Mouse (Mus musculus) hindbrain, embryonic 15.5 days (tissue): ENCODE results near the gene Cep41. TPM values are rescaled to one million over a fixed set of nuclear protein-coding genes. Genes with fewer than 3 reads are reported as not detected.

Experiments used
- ATAC-seq: fragments of 200-750 bp; cut with Nextera tagmentation; 2 replicates; pipeline ENCODE4 v1.8.0; 2017; ENCODE audit warnings: low read depth, moderate number of reproducible peaks, moderate TSS enrichment; ENCODE audit not compliant: low FRiP score
- H3K27ac ChIP-seq: fragments of 300-500 bp; sonication (generic); replicated peaks from 2 replicates; pipeline ENCODE4 v1.5.1; 2015; ENCODE audit warnings: mild to moderate bottlenecking, inconsistent platforms
- H3K27me3 ChIP-seq: fragments of 300-500 bp; sonication (generic); 2 replicates; pipeline ENCODE4 v1.6.1; 2015; ENCODE audit warnings: control low read depth, inconsistent platforms
- H3K36me3 ChIP-seq: fragments of 300-500 bp; sonication (generic); 2 replicates; pipeline ENCODE4 v1.6.1; 2015; ENCODE audit warnings: control low read depth, inconsistent platforms
- H3K4me1 ChIP-seq: fragments of 300-500 bp; sonication (generic); replicated peaks from 2 replicates; pipeline ENCODE4 v1.6.1; 2015; ENCODE audit warnings: control low read depth, inconsistent platforms
- H3K4me2 ChIP-seq: fragments of 300-500 bp; sonication (generic); 2 replicates; pipeline ENCODE4 v1.6.1; 2015; ENCODE audit warnings: moderate library complexity, mild to moderate bottlenecking, inconsistent platforms
- H3K4me3 ChIP-seq: fragments of 300-500 bp; sonication (generic); 2 replicates; pipeline ENCODE4 v1.5.1; 2015; ENCODE audit warnings: mild to moderate bottlenecking, inconsistent platforms
- H3K9ac ChIP-seq: fragments of 300-500 bp; sonication (generic); 2 replicates; pipeline ENCODE4 v1.6.1; 2015; ENCODE audit warnings: inconsistent platforms
- H3K9me3 ChIP-seq: fragments of 300-500 bp; sonication (generic); 2 replicates; pipeline ENCODE4 v1.6.1; 2016; ENCODE audit warnings: control low read depth, inconsistent platforms
- WGBS: fragments of 180-500 bp; shearing (Covaris S2); methylation state at CpG from one replicate; pipeline ENCODE4 v1.1.7; 2015; 5-methylcytosine and 5-hydroxymethylcytosine counted together
- polyA plus RNA-seq: library from polyadenylated mRNA; unstranded; fragments of >200 nt; fragmentation: Nextera tagmentation; extraction: Ambion mirVana; gene quantifications from 2 replicates; pipeline ENCODE4 v1.2.1, GENCODE M21; 2015

Cep41 gene
- polyA plus RNA-seq, 1 experiment from 2014 or later: 12.7 TPM

DNA sequence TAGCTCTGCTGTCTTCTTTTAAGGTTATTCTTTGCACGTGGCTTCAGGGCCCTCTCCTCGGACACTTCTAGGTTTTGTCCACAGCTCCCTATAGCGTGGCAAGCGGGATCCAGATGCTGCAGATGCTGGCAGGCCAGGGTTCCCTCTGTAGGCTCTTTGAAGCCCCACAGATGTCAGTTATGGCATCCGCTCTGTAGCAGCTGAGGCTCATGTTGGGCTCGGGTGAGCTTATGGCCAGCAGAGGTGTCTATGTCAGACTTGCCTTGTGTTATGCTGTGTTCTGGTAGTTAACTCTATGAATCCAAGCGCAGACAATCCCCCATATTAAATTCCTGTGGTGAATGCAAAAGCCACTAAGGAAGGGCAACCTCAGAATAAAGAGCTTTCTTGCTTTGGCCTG, 13.1 kb downstream of the Cep41 start:
- H3K4me2 ChIP-seq: no peak overlapping the region
- H3K4me1 ChIP-seq: peaks cover 28% of the 10 kb centered on the region
- no peak overlapping the region for H3K4me3 ChIP-seq
- no peaks in the 10 kb centered on the region for H3K36me3 ChIP-seq
- H3K27me3 ChIP-seq: no peaks in the 10 kb centered on the region
- no peak overlapping the region for H3K27ac ChIP-seq
- 82% methylated on average over 7 of the region's 7 CpGs for WGBS
- no peak for ATAC-seq
- no peak overlapping the region for H3K9ac ChIP-seq
- no peaks in the 10 kb centered on the region for H3K9me3 ChIP-seq

DNA sequence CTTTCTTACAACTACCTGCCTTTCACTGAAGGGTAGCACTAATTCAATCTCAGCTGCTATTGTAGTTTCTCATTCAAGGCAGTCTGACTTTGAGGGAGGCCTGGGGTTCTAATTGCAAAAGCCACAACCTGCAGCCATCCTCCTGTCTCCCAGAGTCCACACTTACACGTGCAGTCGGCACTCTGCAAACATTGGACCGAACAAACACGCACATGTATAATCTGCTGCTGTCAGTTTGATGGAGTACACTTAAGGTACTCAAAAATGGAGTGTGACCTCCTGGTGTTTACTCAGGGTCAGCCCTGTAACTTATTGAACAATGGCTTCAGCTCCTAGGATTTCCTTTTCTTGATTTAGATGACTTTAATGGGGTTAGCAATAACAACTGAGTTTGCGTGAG, 14.0 kb downstream of the Cep41 start:
- H3K9me3 ChIP-seq: no peaks in the 10 kb centered on the region
- no peak overlapping the region for H3K9ac ChIP-seq
- H3K27me3 ChIP-seq: no peaks in the 10 kb centered on the region
- H3K4me1 ChIP-seq: peaks cover 37% of the 10 kb centered on the region
- no peak for ATAC-seq
- no peaks in the 10 kb centered on the region for H3K36me3 ChIP-seq
- H3K4me3 ChIP-seq: no peak overlapping the region
- H3K27ac ChIP-seq: 0 out of 2 replicates have a peak overlapping the region, but pooled peaks have one; percentile 32
- no peak overlapping the region for H3K4me2 ChIP-seq
- 58% methylated on average over 5 of the region's 5 CpGs for WGBS

DNA sequence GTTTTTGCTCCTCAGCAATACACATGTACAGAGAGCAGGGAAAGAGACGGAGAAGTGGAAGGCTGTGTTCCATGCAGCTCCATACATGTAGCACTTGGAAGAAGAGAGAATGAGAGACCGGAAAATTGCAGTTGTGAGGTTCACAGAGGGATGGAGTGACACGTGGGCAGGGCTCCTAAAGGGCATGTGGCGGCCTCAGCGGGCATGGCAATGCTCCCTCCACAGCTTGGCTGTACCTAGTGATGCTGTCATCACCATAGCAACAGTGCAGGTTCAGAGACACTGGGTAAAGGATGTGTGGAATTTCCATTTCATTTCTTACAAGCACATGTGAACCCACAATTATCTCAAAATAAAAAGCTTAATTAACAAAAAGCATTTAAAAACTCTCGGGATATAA, 15.1 kb downstream of the Cep41 start:
- Histone ChIP-seq H3K9me3 (no peaks in the 10 kb centered on the region), H3K4me3 (no peak overlapping the region), H3K27ac (peak overlapping the region; percentile 72), H3K36me3 (no peaks in the 10 kb centered on the region), H3K4me2 (0 out of 2 replicates have a peak overlapping the region, but pooled peaks have one; percentile 4), H3K27me3 (no peaks in the 10 kb centered on the region), H3K9ac (no peak overlapping the region), H3K4me1 (peaks cover 47% of the 10 kb centered on the region)
- peak; percentile 78 for ATAC-seq
- 18% methylated on average over 6 of the region's 6 CpGs for WGBS

DNA sequence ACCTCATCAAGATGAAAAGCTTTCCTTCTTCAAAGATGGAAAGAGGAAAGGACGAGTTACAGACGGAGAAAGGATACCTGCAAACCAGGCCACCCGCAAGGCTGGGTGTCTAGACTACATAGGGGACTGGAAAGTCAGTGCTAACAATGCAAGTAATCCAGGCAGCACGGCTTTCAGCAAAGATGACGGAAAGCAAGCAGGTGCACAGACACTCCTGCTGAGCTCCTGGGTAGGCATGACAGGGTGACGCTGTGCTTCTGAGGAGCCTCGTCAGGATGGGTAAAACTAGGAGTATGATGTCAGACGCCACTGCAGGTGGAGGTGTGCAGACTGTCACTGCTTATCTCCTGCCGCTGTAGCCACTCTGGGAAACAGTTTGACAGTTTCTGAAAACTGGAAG, 16.0 kb downstream of the Cep41 start:
- no peaks in the 10 kb centered on the region for H3K36me3 ChIP-seq
- no peak overlapping the region for H3K4me3 ChIP-seq
- no peak for ATAC-seq
- no peak overlapping the region for H3K9ac ChIP-seq
- peaks cover 42% of the 10 kb centered on the region for H3K4me1 ChIP-seq
- H3K27me3 ChIP-seq: no peaks in the 10 kb centered on the region
- no peak overlapping the region for H3K27ac ChIP-seq
- 70% methylated on average over 9 of the region's 9 CpGs for WGBS
- H3K4me2 ChIP-seq: no peak overlapping the region
- H3K9me3 ChIP-seq: no peaks in the 10 kb centered on the region

DNA sequence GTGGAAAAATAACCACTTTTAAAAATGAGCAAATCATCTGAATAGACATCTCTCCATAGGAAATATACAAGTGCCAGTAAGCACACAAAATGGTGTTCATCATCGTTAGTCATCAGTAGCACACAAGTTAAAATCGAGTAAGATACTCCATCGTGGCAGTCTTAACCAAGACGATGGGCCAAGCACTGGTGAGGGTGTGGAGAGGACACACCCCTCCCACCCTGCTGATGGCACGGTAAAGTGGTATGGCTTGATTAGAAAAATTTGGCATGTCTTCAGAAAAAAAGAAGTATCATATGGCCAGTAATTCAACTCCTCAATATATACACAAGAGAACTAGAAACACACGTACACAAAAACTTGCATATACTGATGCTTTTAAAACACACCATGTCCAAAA, 17.0 kb downstream of the Cep41 start:
- Histone ChIP-seq H3K4me3 (no peak overlapping the region), H3K9me3 (no peaks in the 10 kb centered on the region), H3K4me2 (no peak overlapping the region), H3K4me1 (peaks cover 39% of the 10 kb centered on the region), H3K27me3 (no peaks in the 10 kb centered on the region), H3K9ac (no peak overlapping the region), H3K36me3 (no peaks in the 10 kb centered on the region), H3K27ac (0 out of 2 replicates have a peak overlapping the region, but pooled peaks have one; percentile 94)
- no peak for ATAC-seq
- 84% methylated on average over 6 of the region's 6 CpGs for whole genome bisulfite sequencing

DNA sequence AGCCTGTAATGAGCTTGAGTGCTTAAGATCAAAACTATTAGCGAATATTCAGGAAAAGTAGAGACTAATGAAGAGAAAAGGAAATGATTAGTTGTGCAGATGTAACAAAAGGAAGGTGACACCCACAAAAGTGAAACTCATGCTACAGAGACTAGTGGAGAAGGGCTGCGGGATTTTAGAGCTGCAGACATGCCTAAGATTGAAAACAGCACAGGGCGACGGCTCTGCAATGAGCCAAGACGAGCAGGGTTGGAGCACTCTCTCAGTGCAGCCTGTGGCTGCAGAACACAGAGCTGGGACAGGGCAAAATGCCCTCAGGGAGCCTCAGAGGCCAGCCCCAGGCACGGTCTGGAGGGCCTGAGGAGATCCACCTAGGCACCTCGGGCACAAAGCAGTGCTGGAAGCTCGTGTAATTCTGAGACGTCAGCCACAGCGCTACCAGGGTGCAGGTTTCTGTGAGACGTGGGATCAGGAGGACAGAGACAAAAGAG, 18.2 kb downstream of the Cep41 start:
- Histone ChIP-seq H3K27ac (peak overlapping the region; percentile 94), H3K4me3 (no peak overlapping the region), H3K4me1 (peaks cover 39% of the 10 kb centered on the region), H3K9ac (peak overlapping the region; percentile 54), H3K27me3 (no peaks in the 10 kb centered on the region), H3K4me2 (peak overlapping the region; percentile 48), H3K9me3 (no peaks in the 10 kb centered on the region), H3K36me3 (no peaks in the 10 kb centered on the region)
- 7% methylated on average over 11 of the region's 11 CpGs for WGBS
- peak; percentile 68; the same call in 1 of the 2 replicates for ATAC-seq

DNA sequence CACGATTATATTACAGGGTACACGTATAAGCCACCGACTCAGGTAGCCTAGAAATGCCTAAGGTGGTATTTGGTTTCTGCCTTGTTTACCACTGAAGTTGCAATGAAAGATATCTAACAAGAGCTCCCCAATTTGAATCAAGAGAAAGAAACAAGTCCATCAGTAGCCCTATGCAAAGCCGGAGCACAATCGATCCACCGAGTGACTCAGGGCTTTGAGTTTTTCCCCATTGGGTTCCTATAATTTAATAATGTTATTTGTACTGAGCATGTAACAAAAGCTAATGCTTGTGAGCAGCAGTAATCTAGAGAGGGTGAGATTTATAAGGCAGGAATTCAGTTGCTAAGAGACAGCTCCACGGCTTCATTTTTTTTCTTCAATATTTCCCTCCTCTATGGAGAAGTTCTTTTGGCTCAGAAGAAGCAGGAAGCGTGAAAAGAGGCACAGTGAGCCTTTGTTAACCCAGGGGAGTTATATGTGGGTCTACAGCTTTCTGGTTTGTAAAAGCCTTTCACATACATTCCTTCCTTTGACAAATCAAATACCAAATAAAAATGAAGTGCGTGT, 18.8 kb downstream of the Cep41 start:
- Histone ChIP-seq H3K4me2 (peak overlapping the region; percentile 48), H3K4me3 (no peak overlapping the region), H3K4me1 (peaks cover 39% of the 10 kb centered on the region), H3K9me3 (no peaks in the 10 kb centered on the region), H3K27ac (peak overlapping the region; percentile 94), H3K36me3 (no peaks in the 10 kb centered on the region), H3K9ac (0 out of 2 replicates have a peak overlapping the region, but pooled peaks have one; percentile 54), H3K27me3 (no peaks in the 10 kb centered on the region)
- peak; percentile 52 for ATAC-seq
- 26% methylated on average over 9 of the region's 9 CpGs for WGBS

DNA sequence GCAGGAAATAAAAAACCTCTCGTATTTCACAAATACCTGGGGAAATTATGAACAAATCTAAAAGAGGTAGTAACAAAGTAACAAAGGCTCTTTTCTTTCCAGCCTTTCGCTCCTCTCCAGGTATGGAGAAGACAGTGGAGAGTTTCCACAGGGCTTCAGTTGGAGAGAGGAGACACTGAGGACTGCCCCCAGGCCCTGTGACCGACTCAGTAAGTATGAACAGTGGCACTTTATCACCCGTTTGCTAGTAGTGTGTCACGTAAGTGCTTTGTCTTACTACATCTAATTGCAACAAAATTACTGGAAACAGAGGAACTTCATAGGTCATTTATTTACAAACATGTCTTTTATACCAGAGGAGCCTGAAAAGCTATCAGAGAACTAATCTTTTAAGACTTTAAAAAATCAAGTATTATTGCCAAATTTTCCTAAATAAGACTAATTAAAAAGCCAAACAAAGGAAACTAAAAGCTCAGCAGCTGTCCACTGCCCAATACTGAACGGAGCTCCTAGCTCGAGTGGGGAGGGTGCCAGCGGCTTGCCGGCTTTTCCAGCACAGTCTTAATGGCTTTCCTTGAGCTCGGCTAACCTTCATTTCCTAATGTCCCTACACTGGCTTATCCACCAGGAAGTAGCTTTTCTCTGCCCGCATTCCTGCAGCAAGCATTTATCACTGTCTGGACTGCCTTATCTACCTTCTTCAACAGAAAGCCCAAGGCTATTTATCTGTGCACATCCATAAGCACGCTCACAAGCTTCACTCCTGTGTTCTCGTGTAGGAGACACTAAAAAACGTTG, 19.6 kb downstream of the Cep41 start:
- H3K4me3 ChIP-seq: no peak overlapping the region
- peaks cover 32% of the 10 kb centered on the region for H3K4me1 ChIP-seq
- H3K4me2 ChIP-seq: peak overlapping the region; percentile 48
- H3K27ac ChIP-seq: peak overlapping the region; percentile 94
- ATAC-seq: peak; percentile 64; the same call in 1 of the 2 replicates
- peak overlapping the region; percentile 12; the same call in 1 of the 2 replicates for H3K9ac ChIP-seq
- no peaks in the 10 kb centered on the region for H3K9me3 ChIP-seq
- 22% methylated on average over 14 of the region's 14 CpGs for WGBS
- H3K27me3 ChIP-seq: no peaks in the 10 kb centered on the region
- no peaks in the 10 kb centered on the region for H3K36me3 ChIP-seq

DNA sequence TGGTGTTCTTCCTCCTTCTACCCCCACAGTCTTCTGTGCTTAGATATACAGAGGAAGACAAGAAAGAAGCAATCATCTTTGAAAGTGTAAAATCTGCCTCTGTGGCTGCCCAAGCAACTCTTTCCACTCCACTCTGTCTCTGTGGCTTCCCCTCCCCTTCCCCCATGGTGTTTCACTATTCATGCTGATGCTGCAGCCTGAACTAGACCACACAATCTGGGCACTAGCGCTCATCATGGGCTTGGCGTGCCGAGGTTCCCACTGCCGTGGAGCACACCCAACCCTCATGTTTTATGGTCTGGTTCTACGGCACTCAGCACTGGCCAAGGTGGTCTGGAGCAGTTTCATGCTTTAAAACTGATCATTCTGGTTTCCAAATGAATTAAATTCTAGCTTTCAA, 21.9 kb downstream of the Cep41 start:
- Histone ChIP-seq H3K4me2 (no peak overlapping the region), H3K27ac (no peak overlapping the region), H3K27me3 (no peaks in the 10 kb centered on the region), H3K4me1 (peaks cover 26% of the 10 kb centered on the region), H3K4me3 (no peak overlapping the region), H3K9ac (no peak overlapping the region), H3K9me3 (no peaks in the 10 kb centered on the region), H3K36me3 (no peaks in the 10 kb centered on the region)
- ATAC-seq: no peak
- 73% methylated on average over 5 of the region's 5 CpGs for WGBS

DNA sequence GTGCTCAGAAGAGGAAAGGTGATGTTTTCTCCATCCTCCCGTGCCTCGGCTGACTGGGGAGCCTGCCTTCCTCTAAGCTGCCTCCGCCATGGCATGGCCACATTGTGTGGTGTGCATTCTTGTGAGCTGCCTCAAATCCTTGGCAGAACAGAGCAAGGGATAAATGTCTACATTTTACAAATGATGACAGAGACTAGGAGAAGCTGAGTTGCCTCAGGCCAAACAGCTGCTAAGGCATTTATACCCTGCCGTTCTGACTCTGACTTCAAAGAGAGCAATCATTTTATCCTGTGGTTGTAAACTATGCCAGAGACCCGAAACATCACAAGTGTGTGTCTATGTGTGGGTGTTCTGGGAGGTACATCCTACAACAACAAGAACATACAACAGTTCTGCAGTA, 26.0 kb downstream of the Cep41 start:
- Histone ChIP-seq H3K9me3 (no peaks in the 10 kb centered on the region), H3K4me3 (no peak overlapping the region), H3K36me3 (no peaks in the 10 kb centered on the region), H3K9ac (no peak overlapping the region), H3K4me1 (peaks cover 7% of the 10 kb centered on the region), H3K4me2 (no peak overlapping the region), H3K27me3 (no peaks in the 10 kb centered on the region), H3K27ac (no peak overlapping the region)
- no peak for ATAC-seq
- 44% methylated on average over 5 of the region's 5 CpGs for WGBS

DNA sequence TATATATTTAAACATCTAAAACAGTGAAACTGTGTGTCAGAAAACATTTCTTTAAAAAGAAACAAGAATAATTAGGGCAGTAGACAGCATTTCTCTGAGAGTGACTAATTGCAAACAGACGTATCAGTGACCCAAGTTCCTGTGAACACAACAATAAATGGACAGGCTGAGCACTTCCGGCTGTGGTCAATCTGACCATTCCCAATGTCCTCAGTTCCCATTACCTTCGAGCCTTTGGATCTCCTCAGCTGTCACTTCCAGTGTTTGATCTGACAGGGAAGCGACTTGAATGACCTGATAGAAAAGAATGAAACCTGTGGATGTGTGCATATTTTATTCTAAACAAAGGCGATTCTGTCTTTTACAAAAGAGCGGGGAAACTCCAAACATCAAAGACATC, 27.5 kb downstream of the Cep41 start:
- no peak overlapping the region for H3K4me2 ChIP-seq
- peaks cover 7% of the 10 kb centered on the region; the same call in 1 of the 2 replicates for H3K4me1 ChIP-seq
- H3K27ac ChIP-seq: no peak overlapping the region
- no peaks in the 10 kb centered on the region for H3K9me3 ChIP-seq
- WGBS: 44% methylated on average over 6 of the region's 6 CpGs
- H3K27me3 ChIP-seq: no peaks in the 10 kb centered on the region
- ATAC-seq: no peak
- H3K4me3 ChIP-seq: no peak overlapping the region
- no peaks in the 10 kb centered on the region for H3K36me3 ChIP-seq
- no peak overlapping the region for H3K9ac ChIP-seq

DNA sequence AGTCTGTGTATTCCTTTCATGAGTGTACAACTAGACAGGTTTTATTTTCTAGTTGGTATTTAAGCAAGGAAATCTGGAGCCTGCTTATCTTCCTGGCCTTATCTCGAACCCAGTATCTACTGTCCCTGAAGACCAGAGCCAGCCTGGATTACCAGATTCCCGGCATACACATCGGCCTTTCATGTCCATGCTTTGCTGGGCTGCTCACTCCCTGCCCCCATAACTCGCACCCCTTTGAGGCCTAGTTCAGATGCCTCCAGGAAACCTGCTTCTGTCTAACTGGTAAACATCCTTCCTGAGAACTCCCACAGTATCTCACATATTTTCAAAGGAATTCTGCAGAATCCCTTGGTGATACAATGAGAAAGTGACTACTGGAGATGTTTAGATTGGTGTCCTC, 28.3 kb downstream of the Cep41 start:
- no peak overlapping the region for H3K27ac ChIP-seq
- no peak overlapping the region for H3K4me2 ChIP-seq
- H3K27me3 ChIP-seq: no peaks in the 10 kb centered on the region
- ATAC-seq: no peak
- WGBS: 56% methylated on average over 4 of the region's 4 CpGs
- H3K4me3 ChIP-seq: no peak overlapping the region
- H3K9me3 ChIP-seq: no peaks in the 10 kb centered on the region
- no peak overlapping the region for H3K9ac ChIP-seq
- H3K4me1 ChIP-seq: peaks cover 7% of the 10 kb centered on the region; the same call in 1 of the 2 replicates
- H3K36me3 ChIP-seq: no peaks in the 10 kb centered on the region
